Mouse (Mus musculus): ENCODE data around the gene Plxnb2. TPM values are rescaled to one million over a fixed set of nuclear protein-coding genes. Genes with fewer than 3 reads are reported as not detected.

The Plxnb2 gene
- polyA plus RNA-seq (2012; rRNA removed) = 194 and 213 TPM in 2 replicates

DNA sequence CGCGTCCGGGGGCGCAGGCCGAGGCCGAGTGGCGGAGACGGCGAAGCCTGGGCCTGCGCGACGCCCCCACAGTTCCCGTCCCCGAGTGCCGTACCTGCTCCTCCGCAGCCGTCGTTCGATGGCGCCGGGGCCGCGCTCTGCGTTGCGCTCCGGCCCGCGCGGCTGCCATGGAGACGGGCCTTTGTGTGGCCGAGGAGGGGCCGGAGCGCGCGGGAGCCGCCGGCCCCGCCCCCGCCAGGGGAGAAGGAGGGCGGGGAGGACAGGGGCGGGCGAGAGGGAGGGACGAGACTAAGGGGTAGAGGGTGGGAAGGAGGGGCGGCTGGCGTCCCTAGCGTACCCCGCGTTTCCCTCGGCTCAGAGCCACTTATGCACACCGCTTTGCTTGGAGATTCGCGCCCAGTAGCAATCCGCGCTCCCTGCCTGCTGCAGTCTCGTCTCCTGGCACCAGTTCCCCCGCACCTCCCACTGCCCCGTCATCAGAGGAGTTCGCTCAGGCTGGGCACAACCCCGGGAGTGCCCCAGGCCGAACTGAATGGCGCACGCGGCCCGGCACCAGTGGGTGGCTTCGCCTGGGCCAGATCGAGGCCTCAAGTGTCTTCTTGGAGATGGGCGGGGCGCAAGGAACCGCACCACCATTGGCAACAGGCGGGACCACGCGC, at the start of gene Plxnb2:
Plxnb2 (minus strand) TSS at position 218 of the 659 bp plus-strand sequence.
- peak; percentile 97 for DNase-seq (ENCODE audit: low read depth)
- TF ChIP-seq CTCF (IDR thresholded peaks at IDR 0.05; ENCODE audit: borderline replicate concordance, extremely low read depth, insufficient read depth, insufficient read length) (no peak), POLR2A (IDR thresholded peaks at IDR 0.05; ENCODE audit: borderline replicate concordance, extremely low read depth, insufficient read depth, insufficient read length, poor library complexity, severe bottlenecking) (peak; percentile 83)

DNA sequence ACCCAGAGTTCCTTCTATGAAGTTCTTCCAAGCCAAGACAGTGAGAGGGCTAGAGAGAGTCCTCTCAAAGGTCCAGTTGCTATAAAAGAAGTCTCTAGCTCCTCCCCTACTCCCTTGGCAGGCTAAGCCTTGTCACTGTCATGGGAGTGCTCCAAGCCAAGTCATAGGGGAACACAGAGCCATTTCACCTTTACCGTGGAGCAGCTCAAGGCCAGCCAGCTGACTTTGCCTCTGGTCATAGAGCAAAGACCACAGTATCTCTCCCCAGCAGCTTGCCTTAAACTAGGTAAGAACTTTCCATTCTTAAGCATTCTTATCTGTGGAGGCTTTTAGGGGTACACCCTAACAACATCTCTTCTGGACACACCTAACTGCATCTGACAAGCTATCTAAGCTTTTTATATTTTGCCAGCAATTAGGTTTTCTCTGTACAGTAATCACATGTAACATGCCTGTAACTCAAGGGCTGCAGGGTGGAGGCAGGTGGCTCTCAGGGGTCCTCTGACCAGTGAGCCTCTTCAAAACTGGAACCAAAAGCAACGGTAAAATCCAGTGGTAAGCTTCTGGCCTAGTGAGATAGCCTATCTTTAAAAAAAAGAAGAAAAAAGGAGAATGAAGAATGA, 35.1 kb upstream of the Plxnb2 start:
- DNase-seq (ENCODE audit: low read depth) = no peak
- TF ChIP-seq CTCF (IDR thresholded peaks at IDR 0.05; ENCODE audit: borderline replicate concordance, extremely low read depth, insufficient read depth, insufficient read length) (no peak), POLR2A (IDR thresholded peaks at IDR 0.05; ENCODE audit: borderline replicate concordance, extremely low read depth, insufficient read depth, insufficient read length, poor library complexity, severe bottlenecking) (no peak)

DNA sequence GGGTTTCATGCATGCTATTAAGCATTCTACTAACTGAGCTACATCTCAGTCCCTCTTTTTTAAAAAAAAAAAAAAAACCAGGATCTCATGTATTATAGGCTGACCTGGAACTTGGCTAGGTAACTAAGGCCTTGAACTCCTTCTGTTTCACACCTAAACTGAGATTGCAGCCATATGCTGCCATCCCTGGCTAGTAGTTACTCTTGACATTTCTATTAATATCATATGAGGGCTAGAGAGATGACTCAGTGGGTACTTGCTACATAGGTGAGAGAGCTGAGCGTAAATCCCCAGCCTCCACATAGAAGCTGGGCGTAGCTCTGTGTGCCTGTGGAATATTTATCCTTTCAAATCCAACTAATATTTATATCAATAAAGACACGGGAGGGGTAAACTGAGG, 34.4 kb upstream of the Plxnb2 start:
- TF ChIP-seq CTCF (IDR thresholded peaks at IDR 0.05; ENCODE audit: borderline replicate concordance, extremely low read depth, insufficient read depth, insufficient read length) = no peak
- TF ChIP-seq POLR2A (IDR thresholded peaks at IDR 0.05; ENCODE audit: borderline replicate concordance, extremely low read depth, insufficient read depth, insufficient read length, poor library complexity, severe bottlenecking) = no peak
- DNase-seq (ENCODE audit: low read depth) = no peak

DNA sequence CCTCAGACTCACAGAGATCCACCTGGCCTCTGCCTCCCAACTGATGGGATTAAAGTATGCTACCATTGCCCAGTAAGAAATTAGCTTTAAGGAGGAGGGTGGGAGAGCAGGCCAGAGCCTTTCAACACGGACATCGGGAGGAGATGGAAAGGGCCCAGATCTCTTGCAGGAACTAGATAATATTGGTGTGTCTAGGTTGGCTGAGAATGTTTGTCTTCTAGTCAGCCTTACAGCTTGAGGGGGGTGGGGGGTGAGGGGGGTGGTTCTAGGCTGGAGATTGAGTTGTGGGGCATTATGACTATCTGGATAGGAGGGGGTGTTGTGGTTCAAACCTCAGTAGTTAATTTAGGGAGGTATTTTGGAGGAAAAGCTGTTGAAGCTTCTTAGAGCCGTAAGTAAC, 32.9 kb upstream of the Plxnb2 start:
- DNase-seq (ENCODE audit: low read depth) = no peak
- TF ChIP-seq POLR2A (IDR thresholded peaks at IDR 0.05; ENCODE audit: borderline replicate concordance, extremely low read depth, insufficient read depth, insufficient read length, poor library complexity, severe bottlenecking) (no peak), CTCF (IDR thresholded peaks at IDR 0.05; ENCODE audit: borderline replicate concordance, extremely low read depth, insufficient read depth, insufficient read length) (no peak)

DNA sequence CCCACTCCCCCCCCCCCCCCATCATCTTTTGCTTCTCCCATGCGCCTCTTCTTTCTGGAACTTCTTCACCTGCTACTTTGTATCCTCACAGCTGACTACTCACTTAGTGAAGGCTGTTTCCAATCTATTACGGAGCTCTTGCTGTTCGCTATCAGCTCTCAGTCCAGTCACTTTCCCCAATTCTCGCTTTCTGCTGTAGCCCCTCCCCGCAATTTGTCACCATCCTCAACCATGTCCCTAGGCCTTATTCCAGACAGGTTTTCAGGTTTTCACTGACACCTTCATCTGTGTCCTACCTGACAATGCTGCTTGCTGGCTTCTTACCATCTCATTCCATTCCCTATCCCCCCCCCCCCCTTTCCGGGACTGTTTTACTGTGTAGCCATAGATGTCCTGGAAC, 31.9 kb upstream of the Plxnb2 start:
- no peak for DNase-seq (ENCODE audit: low read depth)
- no peak for TF ChIP-seq CTCF (IDR thresholded peaks at IDR 0.05; ENCODE audit: borderline replicate concordance, extremely low read depth, insufficient read depth, insufficient read length)
- TF ChIP-seq POLR2A (IDR thresholded peaks at IDR 0.05; ENCODE audit: borderline replicate concordance, extremely low read depth, insufficient read depth, insufficient read length, poor library complexity, severe bottlenecking) = no peak

DNA sequence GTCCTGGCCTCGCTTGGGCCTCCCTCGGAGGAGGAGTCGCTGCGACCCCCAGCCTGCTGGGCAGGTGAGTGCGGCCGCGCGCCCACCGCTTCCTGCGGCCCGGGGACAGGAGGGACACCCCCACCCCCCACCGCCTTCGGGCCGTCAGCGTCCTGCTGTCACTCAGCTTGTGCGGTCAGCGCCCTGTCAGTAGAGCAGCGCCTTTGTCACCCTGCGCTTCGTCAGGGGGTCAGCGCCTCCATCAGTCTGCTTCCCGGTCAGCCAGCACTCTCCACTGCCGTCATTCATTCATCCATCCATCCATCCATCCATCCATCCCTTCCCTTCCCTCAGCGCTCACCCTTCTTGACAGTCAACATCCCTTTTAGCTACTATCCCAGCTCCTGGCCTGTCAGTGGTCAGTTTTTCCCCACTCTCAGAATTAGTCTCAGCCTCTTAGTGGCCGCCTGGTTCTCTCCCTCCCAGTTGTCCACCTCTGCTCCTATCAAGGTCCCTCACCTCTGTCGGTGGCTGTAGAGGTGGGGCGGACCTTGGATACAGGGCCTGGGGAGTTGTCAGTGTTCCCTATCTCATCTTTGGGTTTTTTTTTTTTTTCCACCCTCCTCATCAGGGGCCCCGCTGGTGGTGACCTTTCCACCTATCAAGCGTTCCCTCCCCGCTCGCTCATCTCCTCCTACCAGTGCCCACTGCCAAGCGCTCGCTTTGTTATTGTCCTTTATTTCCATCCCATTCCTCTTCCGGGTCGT, 31.3 kb upstream of the Plxnb2 start:
- no peak for TF ChIP-seq POLR2A (IDR thresholded peaks at IDR 0.05; ENCODE audit: borderline replicate concordance, extremely low read depth, insufficient read depth, insufficient read length, poor library complexity, severe bottlenecking)
- no peak for TF ChIP-seq CTCF (IDR thresholded peaks at IDR 0.05; ENCODE audit: borderline replicate concordance, extremely low read depth, insufficient read depth, insufficient read length)
- DNase-seq (ENCODE audit: low read depth) = peak; percentile 51

DNA sequence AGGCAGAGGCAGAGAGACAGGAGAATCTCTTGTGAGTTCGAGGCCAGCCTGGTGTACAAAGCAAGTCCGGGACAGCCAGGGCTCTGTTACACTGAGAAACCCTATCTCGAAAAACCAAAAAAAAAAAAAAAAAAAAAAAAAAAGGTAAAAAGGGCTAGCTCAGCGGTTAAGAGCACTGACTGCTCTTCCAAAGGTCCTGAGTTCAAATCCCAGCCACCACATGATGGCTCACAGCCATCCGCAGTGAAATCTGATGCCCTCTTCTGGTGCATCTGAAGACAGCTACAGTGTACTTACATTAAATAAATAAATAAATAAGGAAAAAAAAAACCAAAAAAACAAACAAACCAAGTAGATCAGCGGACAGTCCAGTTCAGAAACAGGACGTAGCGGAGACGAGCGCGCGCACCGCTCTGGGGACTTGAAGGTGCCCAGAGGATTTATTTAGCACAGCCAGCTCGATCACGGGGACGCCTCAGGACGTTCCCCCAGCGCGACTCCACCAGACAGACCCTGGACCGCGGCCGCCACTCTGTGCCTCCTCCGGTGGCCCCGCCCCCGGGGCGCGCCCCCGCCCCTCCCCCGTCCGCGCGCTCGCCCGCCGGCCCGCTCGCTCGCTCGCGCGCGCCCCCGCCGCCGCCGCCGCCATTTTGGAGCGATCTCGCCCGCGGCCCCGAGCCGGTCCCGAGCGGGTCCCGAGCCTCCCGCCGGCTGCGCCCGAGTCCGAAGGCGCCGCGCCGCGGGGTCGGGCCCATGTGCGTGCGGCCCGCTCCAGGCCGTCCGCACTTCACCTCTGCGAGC, 30.5 kb upstream of the Plxnb2 start, which contains the start of gene Ppp6r2:
Ppp6r2 (plus strand) TSS at position 639 of the 801 bp plus-strand sequence.
- TF ChIP-seq CTCF (IDR thresholded peaks at IDR 0.05; ENCODE audit: borderline replicate concordance, extremely low read depth, insufficient read depth, insufficient read length) (no peak), POLR2A (IDR thresholded peaks at IDR 0.05; ENCODE audit: borderline replicate concordance, extremely low read depth, insufficient read depth, insufficient read length, poor library complexity, severe bottlenecking) (peak; percentile 70; the same call in 1 of the 2 replicates)

DNA sequence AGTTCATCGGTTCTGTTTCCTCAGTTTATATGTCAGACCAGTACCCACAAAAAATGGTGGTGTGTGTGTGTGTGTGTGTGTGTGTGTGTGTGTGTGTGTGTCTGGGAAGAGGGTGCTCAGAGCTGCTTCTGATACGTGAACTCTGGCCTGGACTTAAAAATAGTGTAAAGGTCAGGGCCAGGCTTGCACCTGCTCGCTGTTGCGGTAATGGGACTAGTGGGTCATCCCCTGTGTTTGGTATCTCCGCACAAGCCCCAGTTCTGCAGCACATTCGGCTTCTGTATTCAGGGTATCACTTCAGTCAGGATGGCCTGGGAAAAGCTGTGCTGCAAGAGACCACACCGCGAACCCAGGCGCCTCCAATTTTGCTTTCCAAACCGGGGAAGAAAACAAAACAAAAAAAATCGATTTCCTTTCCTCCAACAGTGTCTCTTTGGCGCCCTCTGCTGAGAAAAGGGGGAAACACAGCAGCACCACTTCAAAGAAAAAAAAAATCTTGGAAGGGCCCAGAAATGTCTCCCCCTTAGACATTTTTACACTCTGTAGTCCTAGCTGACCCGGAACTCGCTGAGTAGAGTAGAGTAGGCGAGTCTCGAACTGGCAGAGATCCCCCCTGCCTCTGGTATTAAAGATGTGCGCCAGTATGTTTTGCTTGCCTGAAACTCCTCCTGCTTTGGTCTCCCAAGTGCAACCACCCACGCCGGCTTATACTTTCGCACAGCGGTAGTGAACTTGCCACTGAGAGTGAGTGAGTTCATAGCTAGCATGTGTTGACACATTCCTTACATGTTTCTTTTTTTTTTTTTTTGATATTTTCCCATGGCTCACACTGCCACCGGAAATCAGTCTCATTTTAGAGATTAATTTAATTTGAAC, 29.5 kb upstream of the Plxnb2 start:
- no peak for TF ChIP-seq POLR2A (IDR thresholded peaks at IDR 0.05; ENCODE audit: borderline replicate concordance, extremely low read depth, insufficient read depth, insufficient read length, poor library complexity, severe bottlenecking)
- TF ChIP-seq CTCF (IDR thresholded peaks at IDR 0.05; ENCODE audit: borderline replicate concordance, extremely low read depth, insufficient read depth, insufficient read length) = peak; percentile 76; the same call in 1 of the 2 replicates

More for the DNA sequence above, 30.5 kb upstream of the Plxnb2 start, which contains the start of gene Ppp6r2:
- DNase-seq (ENCODE audit: low read depth) = peak; percentile 89

DNA sequence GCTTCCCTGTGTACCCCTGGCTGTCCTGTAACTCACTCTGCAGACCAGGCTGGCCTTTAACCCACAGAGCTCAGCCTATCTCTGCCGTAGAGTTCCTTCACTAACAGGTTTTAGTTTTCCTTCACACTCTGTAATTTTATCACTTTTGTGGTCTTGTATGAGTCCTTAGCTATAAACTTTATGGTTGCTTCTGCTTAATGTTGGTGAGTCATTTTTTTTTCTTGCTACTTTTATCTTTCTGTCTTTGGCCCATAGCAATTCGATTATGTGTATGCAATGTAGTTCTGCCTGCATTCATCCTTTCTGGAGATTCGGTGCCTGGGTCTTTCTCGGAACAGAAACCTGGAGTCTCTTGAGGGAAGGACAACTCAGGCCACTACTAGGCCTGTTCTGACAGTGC, 26.9 kb upstream of the Plxnb2 start:
- DNase-seq (ENCODE audit: low read depth) = no peak
- TF ChIP-seq POLR2A (IDR thresholded peaks at IDR 0.05; ENCODE audit: borderline replicate concordance, extremely low read depth, insufficient read depth, insufficient read length, poor library complexity, severe bottlenecking) = no peak

More for the DNA sequence above, 29.5 kb upstream of the Plxnb2 start:
- DNase-seq (ENCODE audit: low read depth) = peak; percentile 93

DNA sequence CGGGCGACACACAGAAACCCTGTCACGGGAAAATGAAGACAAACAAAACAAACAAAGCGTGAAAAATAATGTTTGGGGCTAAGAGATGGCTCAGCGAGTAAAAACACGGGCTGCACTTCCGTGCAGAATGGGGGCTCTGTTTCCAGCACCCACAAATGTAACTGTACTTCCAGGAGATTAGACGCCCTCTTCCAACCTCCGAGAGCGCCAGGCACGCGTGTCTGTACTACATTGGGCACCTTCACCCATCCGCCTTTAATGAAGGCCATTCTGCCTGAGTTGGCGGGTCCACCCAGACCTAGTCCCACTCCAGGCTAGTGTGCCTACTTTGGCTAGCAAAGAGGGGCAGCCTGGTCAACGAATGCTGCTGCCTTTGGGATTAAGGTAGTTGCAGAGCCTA, 16.5 kb upstream of the Plxnb2 start:
- TF ChIP-seq CTCF (IDR thresholded peaks at IDR 0.05; ENCODE audit: borderline replicate concordance, extremely low read depth, insufficient read depth, insufficient read length) = no peak
- DNase-seq (ENCODE audit: low read depth) = peak; percentile 31

All from brain, embryonic 14.5 days (tissue).